Mouse (Mus musculus) ES-E14 (cell line): Measurements from ENCODE around the gene Pde4d. TPM values are rescaled to one million over a fixed set of nuclear protein-coding genes. Genes with fewer than 3 reads are reported as not detected.

ENCODE experiments used
- DNase-seq: peaks from one replicate; pipeline ENCODE4 v3.0.0-alpha.2; 2013; ENCODE audit warnings: low read depth, low spot score
- H3K27ac ChIP-seq: 2 replicates; pipeline ENCODE4 v1.5.1; 2012; ENCODE audit warnings: low read depth, mild to moderate bottlenecking, low read length, moderate library complexity, mixed read lengths; ENCODE audit not compliant: poor library complexity, insufficient read depth, severe bottlenecking
- H3K36me3 ChIP-seq: 2 replicates; pipeline ENCODE4 v1.6.1; 2012; ENCODE audit warnings: mild to moderate bottlenecking, low read length, moderate library complexity, mixed read lengths; ENCODE audit not compliant: control insufficient read depth, poor library complexity, insufficient read depth, severe bottlenecking
- H3K4me1 ChIP-seq, 2 experiments: fragments of 150-350 bp in 1 of 2; sonication (generic) in 1 of 2; 2 replicates each; pipeline ENCODE4 v1.6.1; 2012; ENCODE audit warnings: low read length in 2 of 2, mild to moderate bottlenecking in 1 of 2, mixed read lengths in 1 of 2; ENCODE audit not compliant: control insufficient read depth in 2 of 2, insufficient read depth in 2 of 2, poor library complexity in 1 of 2
- H3K4me3 ChIP-seq, 2 experiments: fragments of 150-350 bp in 1 of 2; sonication (generic) in 1 of 2; 2 replicates each; pipeline ENCODE4 v1.5.1; 2012; ENCODE audit warnings: low read length in 2 of 2, low read depth in 1 of 2, mild to moderate bottlenecking in 1 of 2, mixed read lengths in 1 of 2; ENCODE audit not compliant: insufficient read depth in 1 of 2, poor library complexity in 1 of 2, severe bottlenecking in 1 of 2
- H3K9ac ChIP-seq: 2 replicates; pipeline ENCODE4 v1.6.1; 2012; ENCODE audit warnings: low read depth, mild to moderate bottlenecking, low read length, mixed read lengths; ENCODE audit not compliant: poor library complexity, insufficient read depth, severe bottlenecking
- H3K9me3 ChIP-seq: fragments of 150-350 bp; sonication (generic); 2 replicates; pipeline ENCODE4 v1.6.1; 2012; ENCODE audit warnings: low read depth, mild to moderate bottlenecking, low read length; ENCODE audit not compliant: control insufficient read depth, insufficient read depth
- CHD2 ChIP-seq: IDR thresholded peaks from 2 replicates; pipeline ENCODE4 v1.6.1; 2014; ENCODE audit warnings: mild to moderate bottlenecking, low read depth, low read length, inconsistent platforms
- HCFC1 ChIP-seq: IDR thresholded peaks from 2 replicates; pipeline ENCODE4 v1.6.1; 2012; ENCODE audit warnings: low read length, inconsistent platforms, borderline replicate concordance; ENCODE audit not compliant: insufficient read depth
- MAFK ChIP-seq: IDR thresholded peaks from 2 replicates; pipeline ENCODE4 v1.6.1; 2014; ENCODE audit warnings: mild to moderate bottlenecking, low read depth, low read length, inconsistent platforms; ENCODE audit not compliant: insufficient read depth
- ZC3H11A ChIP-seq: IDR thresholded peaks from 2 replicates; pipeline ENCODE4 v1.6.1; 2012; ENCODE audit warnings: low read depth, mild to moderate bottlenecking, inconsistent platforms, low read length, borderline replicate concordance
- in situ Hi-C, 2 experiments: fragments of 600-800 bp; cut with MboI; formaldehyde crosslinking; loops; one replicate each; pipeline ENCODE4 v1.15.1; 2025; ENCODE audit warnings: low sequenced_read_pairs in 2 of 2, inconsistent platforms in 1 of 2; ENCODE audit not compliant: unreplicated experiment in 2 of 2
- total RNA-seq: library from RNA; depleted of rRNA; stranded (reverse); fragments of 300-350 nt; gene quantifications from 2 replicates; pipeline ENCODE4 v1.2.3, GENCODE M21; 2012

The Pde4d gene
- total RNA-seq, 1 experiment, result 10.4 TPM

DNA sequence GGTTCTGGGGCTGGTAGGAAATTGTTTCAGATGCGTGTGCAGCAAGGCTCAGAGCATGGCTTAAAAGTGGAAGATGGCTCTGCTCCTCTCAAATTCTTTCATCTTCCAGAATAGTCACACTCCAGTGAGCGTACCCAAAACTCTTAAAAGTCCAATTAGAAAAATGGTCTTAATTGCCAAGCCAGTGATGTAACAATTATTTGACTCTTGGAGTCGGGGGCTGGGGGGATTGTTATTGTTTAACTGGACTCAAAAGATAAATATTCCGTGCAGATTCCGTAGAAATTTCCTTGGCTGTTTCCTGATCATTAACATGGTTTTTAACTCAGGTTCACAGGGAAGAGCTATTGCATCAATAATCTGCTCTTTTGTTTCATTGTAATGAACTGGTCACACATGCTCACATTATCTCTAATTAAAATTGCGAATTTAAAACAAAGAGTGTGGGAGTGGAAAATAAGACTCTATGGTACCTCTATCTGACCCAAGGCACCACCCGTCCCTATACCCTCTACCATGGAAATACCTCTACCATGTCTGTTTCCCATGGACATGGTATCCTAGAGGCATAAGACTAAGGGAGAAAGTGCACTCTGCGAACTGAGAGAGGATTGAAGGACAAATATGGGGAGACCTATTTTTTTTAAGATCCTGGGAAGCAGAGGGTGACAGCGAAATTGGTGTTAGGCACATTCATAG is 1159.5 kb downstream of the Pde4d start:
- no peaks in the 10 kb centered on the region for H3K9me3 ChIP-seq
- DNase-seq, result no peak
- no peak for TF ChIP-seq MAFK
- H3K36me3 ChIP-seq, result no peaks in the 10 kb centered on the region
- no peak overlapping the region for H3K4me3 ChIP-seq
- in situ Hi-C loops, result loop anchor here in 1 of 2 experiments (25.0 kb wide), 2 partner anchors 303 to 428 kb away; no protein-coding TSS in a partner anchor
- no peak overlapping the region for H3K27ac ChIP-seq
- no peak overlapping the region for H3K9ac ChIP-seq
- H3K4me1 ChIP-seq, result peaks cover 6 to 17% of the 10 kb centered on the region in 2 experiments; a peak in 3 of 4 replicates

DNA sequence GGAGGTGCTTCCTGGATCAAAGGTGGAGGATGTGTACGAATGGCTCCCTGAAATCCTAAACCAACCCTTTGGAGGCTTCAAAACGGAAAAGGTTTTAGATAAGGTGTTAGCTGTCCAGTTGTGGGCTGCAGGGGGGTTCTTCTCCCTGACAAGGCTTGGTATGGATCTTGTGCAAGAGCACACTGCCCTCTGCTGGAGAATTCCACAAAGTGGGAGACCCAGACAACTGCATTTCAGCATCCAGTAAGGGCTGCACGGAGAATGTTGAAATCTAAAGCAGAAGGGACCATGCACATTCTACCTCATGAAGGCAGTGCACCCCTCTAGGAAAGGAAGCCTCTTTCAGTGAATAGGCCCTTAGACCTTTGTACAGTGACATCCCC is 1160.0 kb downstream of the Pde4d start:
- Histone ChIP-seq H3K27ac (no peak overlapping the region), H3K36me3 (no peaks in the 10 kb centered on the region), H3K9me3 (no peaks in the 10 kb centered on the region), H3K4me3 (no peak overlapping the region), H3K4me1 (peaks cover 6 to 17% of the 10 kb centered on the region in 2 experiments; a peak in 3 of 4 replicates), H3K9ac (no peak overlapping the region)
- in situ Hi-C loops, result loop anchor here (10.0 to 25.0 kb wide), 4 partner anchors 115 to 428 kb away; no protein-coding TSS in a partner anchor
- DNase-seq, result peak; percentile 70
- TF ChIP-seq MAFK, result no peak
- peak; percentile 88 for TF ChIP-seq ZC3H11A

DNA sequence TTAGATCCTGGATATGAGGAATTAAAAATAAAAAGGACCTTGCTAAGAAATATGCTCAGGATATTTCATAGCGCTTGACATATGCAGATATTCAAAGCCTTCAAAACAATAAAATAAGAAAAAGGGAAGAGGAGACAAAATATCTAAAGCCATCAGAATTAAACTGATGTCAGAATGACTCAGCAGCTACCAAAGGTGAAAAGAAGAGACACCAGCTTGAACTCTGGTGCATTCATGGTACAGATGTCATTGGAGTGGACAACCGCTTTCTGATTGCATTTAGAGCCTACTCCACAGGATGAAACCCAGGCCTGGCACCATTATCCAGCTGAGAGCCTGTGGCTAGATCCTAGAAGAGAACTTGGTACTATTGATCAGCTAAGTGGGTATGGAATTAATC is 1161.0 kb downstream of the Pde4d start:
- H3K36me3 ChIP-seq, result no peaks in the 10 kb centered on the region
- in situ Hi-C loops, result loop anchor here (10.0 to 25.0 kb wide), 4 partner anchors 114 to 427 kb away; no protein-coding TSS in a partner anchor
- H3K9ac ChIP-seq, result no peak overlapping the region
- no peak for DNase-seq
- TF ChIP-seq MAFK (peak; percentile 78; the same call in 1 of the 2 replicates), HCFC1 (no peak)
- no peaks in the 10 kb centered on the region for H3K9me3 ChIP-seq
- no peak overlapping the region for H3K27ac ChIP-seq
- H3K4me1 ChIP-seq, result peaks cover 6 to 20% of the 10 kb centered on the region in 2 experiments; a peak in 3 of 4 replicates
- no peak overlapping the region for H3K4me3 ChIP-seq

DNA sequence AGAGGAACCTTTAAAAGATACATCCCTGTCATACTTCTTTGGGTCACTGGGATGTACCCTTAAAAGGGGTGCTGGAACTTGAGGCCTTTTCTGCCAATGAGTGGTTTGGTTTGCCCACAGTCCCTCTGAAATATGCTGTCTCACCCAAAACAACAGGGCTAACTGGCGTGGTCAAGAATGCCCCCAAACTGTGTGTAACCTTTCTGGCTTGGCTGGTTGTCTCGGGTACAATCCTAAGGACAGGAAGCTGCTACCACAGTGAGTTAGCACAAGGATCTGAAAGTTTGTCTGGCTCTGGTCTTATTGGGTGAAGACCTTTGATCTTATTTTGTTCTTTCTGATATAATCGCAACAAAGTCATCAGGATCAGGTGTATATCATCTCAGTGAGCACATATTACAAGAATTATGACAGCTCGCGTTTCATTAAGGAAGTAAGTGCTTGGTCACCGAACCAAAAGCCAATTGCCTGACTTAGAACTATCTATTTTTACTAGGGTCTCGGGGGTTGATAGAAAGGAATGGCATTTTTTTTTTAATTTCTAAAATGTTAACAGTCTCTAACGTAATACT is 1165.6 kb downstream of the Pde4d start:
- Histone ChIP-seq H3K9ac (no peak overlapping the region), H3K27ac (no peak overlapping the region), H3K9me3 (no peaks in the 10 kb centered on the region), H3K36me3 (no peaks in the 10 kb centered on the region), H3K4me1 (peaks cover 6 to 18% of the 10 kb centered on the region in 2 experiments; a peak in 3 of 4 replicates), H3K4me3 (no peak overlapping the region)
- no peak for DNase-seq
- in situ Hi-C loops, result loop anchor here (10.0 to 25.0 kb wide), 4 partner anchors 110 to 422 kb away; no protein-coding TSS in a partner anchor
- TF ChIP-seq CHD2, result no peak
- TF ChIP-seq HCFC1, result no peak

DNA sequence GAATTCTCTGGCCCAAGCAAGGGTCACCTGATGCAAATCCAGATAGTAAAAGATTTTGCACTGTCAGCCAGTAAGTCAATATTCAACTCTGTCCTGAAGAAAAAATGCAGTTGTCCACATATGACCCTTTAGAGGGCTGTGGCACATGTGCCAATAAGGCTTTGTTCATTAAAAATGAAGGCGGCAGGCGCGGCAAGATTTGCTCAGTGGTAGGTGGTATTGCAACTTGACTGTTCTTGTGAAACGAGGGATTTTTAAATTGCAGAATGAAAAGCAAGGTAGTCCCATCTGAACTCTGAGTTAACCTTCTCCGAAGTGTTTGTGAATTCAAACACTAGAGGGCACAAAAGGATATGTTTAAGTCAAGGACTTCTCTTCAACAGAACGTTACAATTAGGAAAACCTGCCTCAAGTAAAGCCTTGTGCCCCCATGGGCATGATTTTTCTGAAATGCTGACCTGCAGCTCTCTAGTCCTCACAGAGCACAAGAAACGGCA is 1166.1 kb downstream of the Pde4d start:
- peaks cover 6 to 17% of the 10 kb centered on the region in 2 experiments; a peak in 3 of 4 replicates for H3K4me1 ChIP-seq
- DNase-seq, result no peak
- in situ Hi-C loops, result loop anchor here (10.0 to 25.0 kb wide), 4 partner anchors 109 to 421 kb away; no protein-coding TSS in a partner anchor

More for the DNA sequence above, 1166.1 kb downstream of the Pde4d start:
- TF ChIP-seq CHD2, result no peak
- TF ChIP-seq ZC3H11A, result peak; percentile 87
- Histone ChIP-seq H3K9me3 (no peaks in the 10 kb centered on the region), H3K9ac (no peak overlapping the region; the same call in 1 of the 2 replicates), H3K27ac (no peak overlapping the region), H3K4me3 (no peak overlapping the region), H3K36me3 (no peaks in the 10 kb centered on the region)
